Mouse (Mus musculus) lung, postnatal 0 days (tissue): ENCODE measurements around the gene Robo1. TPM values are rescaled to one million over a fixed set of nuclear protein-coding genes. Genes with fewer than 3 reads are reported as not detected.

Experiments
- ATAC-seq: fragments of 200-750 bp; cut with Nextera tagmentation; 2 replicates; pipeline ENCODE4 v1.8.0; 2017; ENCODE audit warnings: moderate library complexity
- DNase-seq: peaks from one replicate; pipeline ENCODE4 v3.0.0-alpha.2; 2016; ENCODE audit warnings: low spot score
- H3K27ac ChIP-seq: fragments of 300-500 bp; sonication (generic); 2 replicates; pipeline ENCODE4 v1.5.1; 2014; ENCODE audit warnings: antibody characterized with exemption, mild to moderate bottlenecking, low read length, mixed read lengths
- H3K27me3 ChIP-seq: fragments of 300-500 bp; sonication (generic); replicated peaks from 2 replicates; pipeline ENCODE4 v1.6.1; 2014; ENCODE audit warnings: low read length, mixed read lengths; ENCODE audit not compliant: insufficient read depth
- H3K36me3 ChIP-seq: fragments of 300-500 bp; sonication (generic); 2 replicates; pipeline ENCODE4 v1.6.1; 2014; ENCODE audit warnings: low read length, mixed read lengths; ENCODE audit not compliant: insufficient read depth
- H3K4me1 ChIP-seq: fragments of 300-500 bp; sonication (generic); 2 replicates; pipeline ENCODE4 v1.6.1; 2014; ENCODE audit warnings: antibody characterized with exemption, low read depth, low read length, mixed read lengths; ENCODE audit not compliant: insufficient read depth
- H3K4me2 ChIP-seq: fragments of 300-500 bp; sonication (generic); replicated peaks from 2 replicates; pipeline ENCODE4 v1.6.1; 2014; ENCODE audit warnings: low read depth, mild to moderate bottlenecking, low read length, moderate library complexity, mixed read lengths
- H3K4me3 ChIP-seq: fragments of 300-500 bp; sonication (generic); 2 replicates; pipeline ENCODE4 v1.5.1; 2014; ENCODE audit warnings: low read depth, low read length
- H3K9ac ChIP-seq: fragments of 300-500 bp; sonication (generic); replicated peaks from 2 replicates; pipeline ENCODE4 v1.6.1; 2014; ENCODE audit warnings: low read depth, mild to moderate bottlenecking
- H3K9me3 ChIP-seq: fragments of 300-500 bp; sonication (generic); 2 replicates; pipeline ENCODE4 v1.6.1; 2016; ENCODE audit warnings: low read length, mixed read lengths
- CTCF ChIP-seq: IDR thresholded peaks from 2 replicates; pipeline ENCODE4 v1.5.1; 2016; ENCODE audit warnings: antibody characterized with exemption, mild to moderate bottlenecking
- EP300 ChIP-seq: IDR thresholded peaks from 2 replicates; pipeline ENCODE4 v1.6.1; 2016; ENCODE audit warnings: antibody characterized with exemption, mild to moderate bottlenecking, control low read depth
- WGBS: fragments of 180-500 bp; shearing (Covaris S2); extraction: QIAGEN DNeasy Blood & Tissue Kit; methylation state at CpG from one replicate; pipeline ENCODE4 v1.1.7; 2014; 5-methylcytosine and 5-hydroxymethylcytosine counted together
- polyA plus RNA-seq: library from polyadenylated mRNA; unstranded; fragments of >200 nt; fragmentation: Nextera tagmentation; extraction: Ambion mirVana; gene quantifications from 2 replicates; pipeline ENCODE4 v1.2.1, GENCODE M21; 2015

Robo1 gene
- polyA plus RNA-seq, 1 experiment from 2014 or later: 7.0 TPM

DNA sequence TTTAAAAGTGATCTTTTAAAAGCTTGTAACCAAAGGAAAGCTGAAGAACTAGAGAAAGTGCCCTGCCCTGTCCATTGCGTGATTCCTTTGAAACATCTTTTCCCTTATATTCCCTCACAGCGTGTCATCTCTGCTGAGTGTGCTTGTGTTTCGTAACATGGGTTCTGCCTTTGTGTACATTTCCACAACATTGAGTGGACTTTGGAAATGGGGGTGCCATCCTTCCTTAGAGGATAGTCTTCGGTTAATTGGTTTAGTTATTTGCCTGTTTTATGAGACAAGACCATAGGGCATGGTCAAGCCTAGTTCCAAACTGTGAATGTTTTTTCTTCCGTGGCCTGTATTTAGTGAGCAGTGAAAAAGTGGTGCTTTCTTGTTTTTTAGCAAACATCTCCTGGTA lies 426.1 kb downstream of the Robo1 start:
- 83% methylated on average over 5 of the region's 5 CpGs for WGBS
- peak; percentile 21 for DNase-seq
- no peaks in the 10 kb centered on the region for H3K36me3 ChIP-seq
- H3K9ac ChIP-seq: no peak overlapping the region
- H3K27me3 ChIP-seq: no peaks in the 10 kb centered on the region
- H3K4me3 ChIP-seq: no peak overlapping the region
- H3K4me2 ChIP-seq: no peak overlapping the region
- no peak for ATAC-seq
- H3K27ac ChIP-seq: no peak overlapping the region
- no peaks in the 10 kb centered on the region for H3K9me3 ChIP-seq
- no peak for TF ChIP-seq CTCF
- no peak for TF ChIP-seq EP300
- no peaks in the 10 kb centered on the region for H3K4me1 ChIP-seq

GRCm38 (mm10) chr16:72735175-72735574 lies 427.1 kb downstream of the Robo1 start:
- H3K4me3 ChIP-seq: no peak overlapping the region
- peak; percentile 71 for DNase-seq
- ATAC-seq: peak; percentile 70
- no peak overlapping the region for H3K27ac ChIP-seq
- H3K36me3 ChIP-seq: no peaks in the 10 kb centered on the region
- no peaks in the 10 kb centered on the region for H3K4me1 ChIP-seq
- WGBS: 21% methylated on average over 11 of the region's 11 CpGs
- peak overlapping the region; percentile 14 for H3K4me2 ChIP-seq
- H3K9ac ChIP-seq: no peak overlapping the region
- no peaks in the 10 kb centered on the region for H3K9me3 ChIP-seq
- no peaks in the 10 kb centered on the region for H3K27me3 ChIP-seq
- TF ChIP-seq CTCF (no peak), EP300 (0 out of 2 replicates have a peak, but pooled peaks have one; percentile 50)

DNA sequence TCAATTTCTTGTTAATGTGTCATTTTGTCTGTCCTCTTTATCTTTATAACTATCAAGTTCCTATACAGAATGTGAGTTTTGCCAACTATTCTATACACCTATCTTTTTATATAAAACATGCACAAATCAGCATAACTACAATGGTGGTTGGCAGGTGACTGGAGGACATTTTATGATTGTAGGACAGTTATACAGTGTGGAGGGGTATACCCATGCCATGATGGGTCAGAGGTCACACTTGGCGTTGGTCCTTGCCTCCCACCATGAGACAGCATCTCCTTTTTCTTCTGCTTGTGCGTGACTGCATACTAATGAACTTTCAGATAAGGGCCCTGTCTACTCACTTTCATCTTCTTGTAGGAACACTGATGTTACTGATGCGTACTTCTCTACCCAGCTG lies 427.5 kb downstream of the Robo1 start:
- Histone ChIP-seq H3K36me3 (no peaks in the 10 kb centered on the region), H3K4me3 (no peak overlapping the region), H3K4me2 (no peak overlapping the region), H3K9me3 (no peaks in the 10 kb centered on the region), H3K9ac (no peak overlapping the region), H3K27ac (no peak overlapping the region), H3K4me1 (no peaks in the 10 kb centered on the region), H3K27me3 (no peaks in the 10 kb centered on the region)
- 76% methylated on average over 3 of the region's 3 CpGs for WGBS
- TF ChIP-seq CTCF (no peak), EP300 (no peak)
- DNase-seq (no peak), ATAC-seq (no peak)

GRCm38 (mm10) chr16:72737154-72737553 lies 429.0 kb downstream of the Robo1 start:
- H3K27ac ChIP-seq: no peak overlapping the region
- ATAC-seq: no peak
- H3K4me2 ChIP-seq: no peak overlapping the region
- no peaks in the 10 kb centered on the region for H3K4me1 ChIP-seq
- TF ChIP-seq CTCF: no peak
- TF ChIP-seq EP300: no peak
- H3K9me3 ChIP-seq: no peaks in the 10 kb centered on the region
- no peak overlapping the region for H3K9ac ChIP-seq
- peak; percentile 24 for DNase-seq
- no peak overlapping the region for H3K4me3 ChIP-seq
- 31% methylated on average over 4 of the region's 4 CpGs for WGBS
- no peaks in the 10 kb centered on the region for H3K27me3 ChIP-seq
- no peaks in the 10 kb centered on the region for H3K36me3 ChIP-seq

DNA sequence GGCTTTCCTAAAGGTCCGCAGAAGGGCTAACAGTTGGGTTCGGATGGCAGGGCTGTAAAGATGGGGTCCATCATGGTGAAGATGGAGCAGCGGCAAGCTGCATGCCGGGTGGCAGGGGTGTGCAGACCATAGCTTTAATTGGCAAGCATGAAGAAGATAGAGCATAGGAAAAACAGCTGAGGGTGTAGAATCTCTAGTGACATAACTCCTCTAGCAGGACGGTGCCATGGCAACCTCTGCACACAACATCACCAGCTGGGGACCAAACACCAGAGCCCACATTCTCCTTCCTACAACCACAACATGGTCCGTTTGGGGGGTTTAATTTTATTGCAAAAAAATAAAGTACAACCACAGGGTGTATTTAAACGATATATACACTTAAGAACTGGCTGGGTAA lies 432.1 kb downstream of the Robo1 start:
- Histone ChIP-seq H3K4me1 (no peaks in the 10 kb centered on the region), H3K36me3 (no peaks in the 10 kb centered on the region), H3K9me3 (no peaks in the 10 kb centered on the region), H3K9ac (no peak overlapping the region), H3K4me2 (no peak overlapping the region), H3K27ac (no peak overlapping the region), H3K4me3 (no peak overlapping the region), H3K27me3 (no peaks in the 10 kb centered on the region)
- no peak for DNase-seq
- TF ChIP-seq EP300 (no peak), CTCF (no peak)
- ATAC-seq: no peak
- 90% methylated on average over 7 of the region's 7 CpGs for WGBS

GRCm38 (mm10) chr16:72747696-72748095 lies 439.6 kb downstream of the Robo1 start:
- WGBS: 82% methylated on average over 5 of the region's 5 CpGs
- no peak overlapping the region for H3K4me2 ChIP-seq

More at GRCm38 (mm10) chr16:72747696-72748095, 439.6 kb downstream of the Robo1 start:
- Histone ChIP-seq H3K9me3 (no peaks in the 10 kb centered on the region), H3K4me1 (no peaks in the 10 kb centered on the region), H3K27ac (no peak overlapping the region), H3K36me3 (no peaks in the 10 kb centered on the region), H3K9ac (no peak overlapping the region), H3K4me3 (no peak overlapping the region), H3K27me3 (no peaks in the 10 kb centered on the region)
- ATAC-seq (no peak), DNase-seq (no peak)
- TF ChIP-seq EP300 (no peak), CTCF (no peak)
